Mouse (Mus musculus) embryonic fibroblast, embryonic 13.5 days (primary cell): ENCODE measurements at regions not wholly inside any gene's neighbourhood (a gene's known extent, or its start where the extent isn't known, plus 50 kb on each side); places are given as distances from the start of the nearest gene placed in this dataset.
A peak's percentile ranks its signal among the peaks of the same experiment; 100 is the strongest.

Experiments used
- H3K27ac ChIP-seq: 2 replicates; pipeline ENCODE4 v1.5.1; 2012; ENCODE audit warnings: low read length, control low read depth, inconsistent platforms; ENCODE audit not compliant: insufficient read depth
- H3K4me1 ChIP-seq: 2 replicates; pipeline ENCODE4 v1.6.1; 2011; ENCODE audit warnings: low read length; ENCODE audit not compliant: control insufficient read depth, insufficient read depth
- H3K4me3 ChIP-seq: 2 replicates; pipeline ENCODE4 v1.5.1; 2011; ENCODE audit warnings: mild to moderate bottlenecking, control low read depth, low read length; ENCODE audit not compliant: insufficient read depth
- CTCF ChIP-seq: IDR thresholded peaks from 2 replicates; pipeline ENCODE4 v1.5.1; 2011; ENCODE audit warnings: mild to moderate bottlenecking, control low read depth, low read length, moderate library complexity, borderline replicate concordance; ENCODE audit not compliant: insufficient read depth
- POLR2A ChIP-seq: IDR thresholded peaks from 2 replicates; pipeline ENCODE4 v1.6.1; 2011; ENCODE audit warnings: low read depth, mild to moderate bottlenecking, control low read depth, low read length, moderate library complexity

DNA sequence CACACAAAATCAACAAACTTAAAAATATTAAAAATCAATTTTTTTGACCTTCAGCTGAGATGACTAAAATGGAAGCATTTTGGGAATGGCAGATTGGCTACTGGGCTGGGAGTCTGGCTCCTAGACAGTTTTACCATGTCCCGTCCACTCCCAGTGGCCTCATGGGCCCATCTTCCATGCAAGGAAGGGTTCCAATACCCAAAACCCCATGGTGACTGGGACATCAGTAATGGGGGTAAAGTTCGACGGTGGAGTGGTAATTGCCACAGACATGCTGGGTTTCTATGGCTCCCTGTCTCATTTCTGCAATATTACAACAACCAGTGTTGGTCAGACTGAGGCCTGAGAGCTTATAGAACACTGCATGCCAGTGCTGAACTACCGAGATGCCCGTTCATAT lies 82.2 kb downstream of the Il20rb start:
- no peak for TF ChIP-seq POLR2A
- no peak for TF ChIP-seq CTCF
- Histone ChIP-seq H3K4me1 (no peaks in the 10 kb centered on the region), H3K27ac (no peak overlapping the region), H3K4me3 (no peak overlapping the region)

DNA sequence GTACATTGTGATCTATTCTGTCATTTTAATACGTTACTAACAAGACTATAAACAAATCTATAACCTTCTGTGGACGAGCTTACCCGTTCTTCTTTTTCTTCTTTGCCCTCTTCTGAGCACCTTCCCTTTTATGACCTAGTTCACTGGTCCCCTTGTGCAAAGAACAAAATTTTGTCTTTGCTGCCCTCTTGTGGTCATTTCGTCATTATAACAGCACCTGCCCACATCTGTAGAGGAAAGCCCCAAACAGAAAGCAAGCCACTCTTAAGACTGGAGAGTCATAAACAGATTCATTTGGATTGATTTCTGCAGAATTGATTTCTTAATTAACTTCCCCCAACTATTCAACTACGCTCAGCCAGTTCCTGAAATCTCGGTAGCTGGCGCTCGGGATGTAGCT lies 86.2 kb downstream of the Il20rb start:
- H3K27ac ChIP-seq, result no peak overlapping the region
- H3K4me1 ChIP-seq, result no peaks in the 10 kb centered on the region
- H3K4me3 ChIP-seq, result no peak overlapping the region
- no peak for TF ChIP-seq POLR2A
- no peak for TF ChIP-seq CTCF

- H3K4me1 ChIP-seq, result no peaks in the 10 kb centered on the region
- H3K4me3 ChIP-seq, result no peak overlapping the region
- H3K27ac ChIP-seq, result no peak overlapping the region
- TF ChIP-seq POLR2A, result no peak
Observed at GRCm38 (mm10) chr9:100396340-100396910, 90.2 kb downstream of the Il20rb start.

DNA sequence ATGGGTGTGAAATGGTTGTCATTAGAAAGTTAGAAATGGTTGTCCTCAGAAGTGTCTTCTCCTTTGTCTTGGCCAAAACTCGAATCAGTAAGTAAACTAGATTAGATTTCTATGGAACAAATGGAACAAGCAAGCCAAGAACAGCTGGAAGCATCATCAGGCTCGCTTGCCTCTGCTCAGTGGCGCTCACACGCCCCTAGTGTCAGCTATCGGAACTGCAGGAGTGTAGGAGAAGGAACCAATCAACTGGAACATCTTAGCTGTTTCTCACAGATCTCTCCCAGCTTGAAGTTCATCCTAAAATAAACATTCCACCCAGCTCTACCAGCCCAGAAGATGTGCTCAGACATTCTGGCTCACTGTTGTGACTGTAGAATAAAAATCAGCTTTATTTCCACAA lies 90.9 kb downstream of the Il20rb start:
- Histone ChIP-seq H3K4me3 (no peak overlapping the region), H3K4me1 (no peaks in the 10 kb centered on the region), H3K27ac (no peak overlapping the region)
- TF ChIP-seq CTCF (peak; percentile 95), POLR2A (no peak)

GRCm38 (mm10) chr9:100394632-100395031 lies 92.0 kb downstream of the Il20rb start:
- Histone ChIP-seq H3K4me1 (no peaks in the 10 kb centered on the region), H3K4me3 (no peak overlapping the region), H3K27ac (no peak overlapping the region)
- TF ChIP-seq POLR2A (no peak), CTCF (no peak)

- no peak for TF ChIP-seq POLR2A
- no peak for TF ChIP-seq CTCF
- Histone ChIP-seq H3K27ac (no peak overlapping the region), H3K4me3 (no peak overlapping the region), H3K4me1 (no peaks in the 10 kb centered on the region)
Observed at GRCm38 (mm10) chr9:100394166-100394565, 92.4 kb downstream of the Il20rb start.

DNA sequence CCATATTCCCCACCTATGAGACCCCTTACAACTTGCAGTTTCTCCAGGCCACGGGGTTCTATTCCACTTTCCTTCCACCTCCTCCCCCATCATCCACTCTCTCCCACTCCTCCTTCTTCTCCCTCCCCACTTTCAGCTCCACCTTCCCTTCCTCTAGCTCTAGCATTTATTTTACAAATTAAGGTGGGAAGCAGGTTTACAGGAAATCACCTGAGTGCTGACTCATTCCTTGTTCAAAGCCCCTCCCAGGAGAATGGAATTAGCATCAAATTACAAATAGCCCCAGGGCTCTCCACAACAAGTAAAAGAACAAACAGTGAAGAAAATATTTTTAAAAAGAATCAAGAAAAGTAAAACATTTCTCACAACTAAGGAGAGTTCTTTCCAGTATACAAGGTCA lies 94.3 kb downstream of the Il20rb start:
- Histone ChIP-seq H3K27ac (no peak overlapping the region), H3K4me3 (no peak overlapping the region), H3K4me1 (no peaks in the 10 kb centered on the region)
- TF ChIP-seq CTCF (no peak), POLR2A (no peak)

DNA sequence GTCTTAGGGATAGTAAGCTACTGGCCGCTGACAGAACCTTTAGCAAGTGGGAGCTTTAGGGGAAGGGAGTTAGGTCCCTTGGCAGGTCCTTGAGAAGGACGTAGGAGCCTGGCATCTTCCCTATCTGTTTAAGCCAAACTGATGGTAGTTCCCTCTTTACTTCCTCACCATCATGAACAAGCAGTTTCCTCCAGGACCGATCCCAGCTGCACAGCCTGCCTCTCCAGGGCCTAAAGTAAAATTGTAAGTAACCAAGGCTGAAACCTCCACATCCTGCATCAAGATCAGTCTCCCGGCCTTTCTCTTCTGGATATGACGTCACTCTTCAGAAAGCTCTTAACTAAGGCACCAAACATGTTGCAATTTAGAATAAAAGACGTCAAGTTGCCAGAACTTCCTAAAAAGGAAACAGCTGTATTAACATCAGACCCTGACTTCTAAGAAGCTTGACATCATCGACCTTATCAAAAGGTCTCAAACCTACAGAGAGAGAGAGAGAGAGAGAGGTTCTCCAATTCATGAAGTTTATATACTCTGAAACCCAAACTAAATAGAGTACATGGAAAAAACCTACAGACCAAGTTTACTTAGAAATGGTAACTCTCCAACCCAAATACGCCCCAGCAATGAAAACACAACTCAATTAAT lies 94.9 kb downstream of the Il20rb start:
- Histone ChIP-seq H3K27ac (no peak overlapping the region), H3K4me3 (no peak overlapping the region), H3K4me1 (no peaks in the 10 kb centered on the region)
- no peak for TF ChIP-seq POLR2A
- TF ChIP-seq CTCF, result no peak

DNA sequence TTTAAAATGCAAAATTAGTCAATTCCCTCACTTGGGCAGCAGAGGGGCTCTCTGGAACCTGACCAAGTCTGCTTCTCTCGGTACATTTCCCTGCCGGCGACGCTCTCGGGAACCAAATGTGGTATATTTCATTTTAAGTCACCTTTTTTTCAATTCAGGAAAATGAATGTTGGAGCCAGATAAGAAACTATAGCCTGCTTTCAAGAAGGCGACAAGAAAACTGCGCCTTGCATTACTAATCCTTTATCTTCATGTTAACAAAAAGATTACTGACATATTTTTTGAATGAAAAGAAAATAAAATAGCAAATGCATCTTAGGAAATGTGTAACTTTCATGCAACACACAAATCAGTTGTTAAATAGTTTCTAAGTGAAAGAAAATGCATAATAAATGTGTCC lies 98.2 kb downstream of the Il20rb start:
- no peak overlapping the region for H3K27ac ChIP-seq
- TF ChIP-seq CTCF, result no peak
- no peak for TF ChIP-seq POLR2A
- H3K4me1 ChIP-seq, result no peaks in the 10 kb centered on the region
- no peak overlapping the region for H3K4me3 ChIP-seq

DNA sequence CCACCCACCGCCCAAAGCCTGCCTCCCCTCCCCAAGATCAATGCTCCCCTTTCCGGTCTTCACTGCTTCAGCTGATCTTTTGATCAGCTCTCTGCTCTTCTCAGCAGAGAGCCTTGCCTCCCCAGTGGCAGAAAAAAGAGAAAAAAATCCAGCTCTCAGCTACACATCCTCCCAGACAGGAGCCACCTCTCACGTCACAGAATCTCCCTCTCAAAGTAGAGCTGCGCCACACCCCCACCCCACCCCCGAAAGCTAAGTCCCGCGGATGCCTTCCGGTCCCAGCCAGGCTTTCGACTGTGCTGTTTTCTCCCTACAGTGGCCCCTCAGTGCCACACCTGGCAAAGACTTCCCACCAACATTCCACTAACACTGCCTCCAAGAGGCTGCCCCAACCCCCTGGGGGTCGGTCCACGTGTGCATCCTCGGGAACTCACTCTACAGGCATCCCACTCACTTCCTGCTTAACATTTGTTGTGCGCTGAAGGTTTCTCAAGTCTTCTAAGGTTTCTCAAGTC lies 99.4 kb downstream of the Il20rb start:
- TF ChIP-seq CTCF (no peak), POLR2A (no peak)
- Histone ChIP-seq H3K4me3 (no peak overlapping the region), H3K4me1 (no peaks in the 10 kb centered on the region), H3K27ac (no peak overlapping the region)
